ENCODE assay signal across 17 mouse cellular contexts in the genomic region with DNA sequence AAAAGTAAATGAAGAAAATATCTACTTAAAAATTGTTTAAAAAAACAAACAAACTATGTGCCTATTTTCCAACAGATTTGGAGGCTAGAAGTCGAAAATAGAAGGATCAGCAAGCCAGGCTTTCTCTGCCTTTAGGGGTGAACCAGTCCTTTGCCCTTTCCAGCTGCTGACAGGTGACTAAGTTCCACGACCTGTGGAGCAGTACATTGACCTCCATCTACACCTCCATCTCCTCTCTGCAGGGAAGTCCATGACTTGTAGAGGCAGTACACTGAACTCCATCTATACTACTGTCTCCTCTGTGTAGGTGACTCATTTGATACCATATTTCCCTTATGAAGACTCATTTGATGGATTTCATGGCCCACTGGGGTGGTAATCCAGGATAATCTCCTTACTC.
"Had no signal": no experiment of that assay in that cellular context is flagged by ENCODE, and none has a peak within 500 bp of the region (broad histone marks: within the 10 kb centered on the region; RNA-seq: fewer than 3 reads in every experiment).

No protein-coding gene starts in this region.

- ATAC-seq: lung, postnatal 0 days; midbrain, embryonic 15.5 days had no signal

- H3K4me2 ChIP-seq: lung, embryonic 15.5 days; midbrain, embryonic 12.5 days; midbrain, embryonic 15.5 days; neural tube, embryonic 12.5 days; stomach, embryonic 15.5 days had no signal

- H3K9me3 ChIP-seq: lung, embryonic 15.5 days; megakaryocyte, embryonic 14.5 days; midbrain, embryonic 12.5 days; midbrain, embryonic 15.5 days; neural tube, embryonic 12.5 days; stomach, embryonic 15.5 days had no signal

- H3K4me3 ChIP-seq: lung, embryonic 15.5 days; megakaryocyte, embryonic 14.5 days; midbrain, embryonic 12.5 days; midbrain, embryonic 15.5 days; neural tube, embryonic 12.5 days; stomach, embryonic 15.5 days had no signal

- H3K27me3 ChIP-seq: lung, embryonic 15.5 days; megakaryocyte, embryonic 14.5 days; midbrain, embryonic 12.5 days; midbrain, embryonic 15.5 days; neural tube, embryonic 12.5 days; stomach, embryonic 15.5 days had no signal

- H3K27ac ChIP-seq: liver, embryonic 14.5 days; lung, embryonic 15.5 days; macrophage; midbrain, embryonic 12.5 days; midbrain, embryonic 15.5 days; neural tube, embryonic 12.5 days; stomach, embryonic 15.5 days; stomach, postnatal 0 days had no signal

- DNase-seq: lung, adult 2 months; lung, postnatal 14 days; lung, postnatal 36 days; right cerebral cortex, postnatal 14 days; thymus, adult 2 months; thymus, postnatal 25 days; thymus, postnatal 4 days had no signal

- H3K36me3 ChIP-seq: lung, embryonic 15.5 days; midbrain, embryonic 12.5 days; midbrain, embryonic 15.5 days; neural tube, embryonic 12.5 days; stomach, embryonic 15.5 days had no signal

- H3K4me1 ChIP-seq: lung, embryonic 15.5 days; midbrain, embryonic 12.5 days; midbrain, embryonic 15.5 days; neural tube, embryonic 12.5 days; stomach, embryonic 15.5 days had no signal

- H3K9ac ChIP-seq: liver, embryonic 14.5 days; lung, embryonic 15.5 days; midbrain, embryonic 12.5 days; midbrain, embryonic 15.5 days; neural tube, embryonic 12.5 days; stomach, embryonic 15.5 days had no signal
